Mouse (Mus musculus) neural tube, embryonic 15.5 days (tissue): ENCODE data around the gene Kif1bp. TPM values are rescaled to one million over a fixed set of nuclear protein-coding genes. Genes with fewer than 3 reads are reported as not detected.
A peak's percentile ranks its signal among the peaks of the same experiment; 100 is the strongest.

Experiments
- ATAC-seq: fragments of 200-750 bp; cut with Nextera tagmentation; 2 replicates; pipeline ENCODE4 v1.8.0; 2017; ENCODE audit warnings: mild to moderate bottlenecking, moderate TSS enrichment, moderate library complexity; ENCODE audit not compliant: low FRiP score
- H3K27ac ChIP-seq: fragments of 300-500 bp; sonication (generic); replicated peaks from 2 replicates; pipeline ENCODE4 v1.5.1; 2015; ENCODE audit warnings: mild to moderate bottlenecking, inconsistent platforms
- H3K27me3 ChIP-seq: fragments of 300-500 bp; sonication (generic); replicated peaks from 2 replicates; pipeline ENCODE4 v1.6.1; 2015; ENCODE audit warnings: inconsistent platforms
- H3K36me3 ChIP-seq: fragments of 300-500 bp; sonication (generic); 2 replicates; pipeline ENCODE4 v1.6.1; 2015; ENCODE audit warnings: inconsistent platforms
- H3K4me1 ChIP-seq: fragments of 300-500 bp; sonication (generic); 2 replicates; pipeline ENCODE4 v1.6.1; 2015; ENCODE audit warnings: inconsistent platforms
- H3K4me2 ChIP-seq: fragments of 300-500 bp; sonication (generic); 2 replicates; pipeline ENCODE4 v1.6.1; 2015; ENCODE audit warnings: inconsistent platforms, mild to moderate bottlenecking, moderate library complexity
- H3K4me3 ChIP-seq: fragments of 300-500 bp; sonication (generic); replicated peaks from 2 replicates; pipeline ENCODE4 v1.5.1; 2015; ENCODE audit warnings: mild to moderate bottlenecking, inconsistent platforms
- H3K9ac ChIP-seq: fragments of 300-500 bp; sonication (generic); replicated peaks from 2 replicates; pipeline ENCODE4 v1.6.1; 2015; ENCODE audit warnings: mild to moderate bottlenecking, inconsistent platforms
- H3K9me3 ChIP-seq: fragments of 300-500 bp; sonication (generic); replicated peaks from 2 replicates; pipeline ENCODE4 v1.6.1; 2016; ENCODE audit warnings: inconsistent platforms
- WGBS: fragments of 180-500 bp; shearing (Covaris S2); methylation state at CpG from one replicate; pipeline ENCODE4 v1.1.7; 2015; ENCODE audit warnings: mixed read lengths; 5-methylcytosine and 5-hydroxymethylcytosine counted together
- polyA plus RNA-seq: library from polyadenylated mRNA; unstranded; fragments of >200 nt; fragmentation: Nextera tagmentation; extraction: Ambion mirVana; gene quantifications from 2 replicates; pipeline ENCODE4 v1.2.1, GENCODE M21; 2015

Gene Kif1bp
- polyA plus RNA-seq, 1 experiment from 2014 or later: 75.5 TPM

DNA sequence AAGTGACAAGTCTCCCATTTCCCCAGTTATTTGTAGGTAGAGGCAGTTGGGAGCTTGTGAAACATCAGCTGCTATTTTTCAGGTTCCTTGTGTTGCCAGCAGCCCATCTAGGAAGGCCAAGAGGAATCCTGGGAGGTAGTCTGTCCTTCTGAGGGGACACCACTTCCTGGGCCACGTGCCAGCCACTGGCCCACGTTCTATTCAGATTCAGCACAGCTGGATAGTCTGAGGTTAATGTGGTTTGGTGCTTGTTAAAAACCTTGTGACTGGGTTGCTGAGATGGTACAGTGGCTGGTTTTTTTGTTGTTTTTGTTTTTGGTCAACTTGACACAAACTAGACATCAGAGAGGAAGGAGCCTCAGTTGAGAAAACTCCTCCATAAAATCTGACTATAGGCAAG lies 45.4 kb downstream of the Kif1bp start:
- no peaks in the 10 kb centered on the region for H3K4me1 ChIP-seq
- no peaks in the 10 kb centered on the region for H3K36me3 ChIP-seq
- no peak overlapping the region for H3K4me3 ChIP-seq
- no peak overlapping the region for H3K27ac ChIP-seq
- no peak overlapping the region for H3K4me2 ChIP-seq
- WGBS: 51% methylated on average over 2 of the region's 2 CpGs
- no peak for ATAC-seq
- H3K9ac ChIP-seq: no peak overlapping the region
- H3K9me3 ChIP-seq: no peaks in the 10 kb centered on the region
- no peaks in the 10 kb centered on the region for H3K27me3 ChIP-seq

DNA sequence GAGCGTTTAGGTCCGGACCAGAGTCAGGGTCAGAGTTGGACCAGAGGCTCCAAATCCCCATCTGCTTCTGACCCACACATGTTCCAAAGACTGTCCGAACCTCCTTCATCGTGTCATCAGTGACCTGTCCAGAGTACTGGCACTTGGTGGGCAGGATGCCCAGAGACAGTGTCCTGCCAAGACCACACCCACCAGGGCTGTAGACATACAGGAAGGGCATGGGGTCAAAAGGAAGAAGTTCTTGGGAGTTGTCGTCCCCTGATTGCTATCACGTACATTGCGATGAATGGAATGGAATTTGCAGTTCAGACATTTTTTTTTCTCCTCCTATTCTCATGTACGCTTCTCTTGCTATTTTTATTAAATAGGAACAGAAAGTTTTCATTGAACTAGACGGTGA lies 48.1 kb downstream of the Kif1bp start:
- ATAC-seq: no peak
- Histone ChIP-seq H3K36me3 (no peaks in the 10 kb centered on the region), H3K4me2 (no peak overlapping the region), H3K27me3 (no peaks in the 10 kb centered on the region), H3K27ac (no peak overlapping the region), H3K4me1 (no peaks in the 10 kb centered on the region), H3K9me3 (no peaks in the 10 kb centered on the region), H3K4me3 (no peak overlapping the region), H3K9ac (no peak overlapping the region)
- 84% methylated on average over 9 of the region's 9 CpGs for WGBS

- H3K4me1 ChIP-seq: no peaks in the 10 kb centered on the region
- no peaks in the 10 kb centered on the region for H3K9me3 ChIP-seq
- no peak within 1 kb of the TSS for H3K27ac ChIP-seq
- no peak within 1 kb of the TSS for H3K4me3 ChIP-seq
- 88% methylated on average over 14 of the region's 14 CpGs for WGBS
- no peak within 1 kb of the TSS for H3K4me2 ChIP-seq
- no peaks in the 10 kb centered on the region for H3K27me3 ChIP-seq
- ATAC-seq: no peak
- H3K36me3 ChIP-seq: no peaks in the 10 kb centered on the region
- H3K9ac ChIP-seq: no peak within 1 kb of the TSS
These were observed 50.9 kb downstream of the Kif1bp start, which contains the start of gene Srgn for GRCm38 (mm10) chr10:62527351-62527750. Srgn (minus strand) TSS chr10:62527451.

- Histone ChIP-seq H3K4me1 (no peaks in the 10 kb centered on the region), H3K36me3 (no peaks in the 10 kb centered on the region), H3K4me3 (no peak overlapping the region), H3K9me3 (no peaks in the 10 kb centered on the region), H3K27me3 (no peaks in the 10 kb centered on the region), H3K4me2 (no peak overlapping the region), H3K9ac (no peak overlapping the region), H3K27ac (no peak overlapping the region)
- no peak for ATAC-seq
- WGBS: 78% methylated on average over 7 of the region's 7 CpGs
These were observed 55.8 kb downstream of the Kif1bp start for GRCm38 (mm10) chr10:62522346-62522950.

GRCm38 (mm10) chr10:62521763-62522162 lies 56.5 kb downstream of the Kif1bp start:
- Histone ChIP-seq H3K4me2 (no peak overlapping the region), H3K4me1 (no peaks in the 10 kb centered on the region), H3K27ac (no peak overlapping the region), H3K9me3 (no peaks in the 10 kb centered on the region), H3K36me3 (no peaks in the 10 kb centered on the region), H3K9ac (no peak overlapping the region), H3K27me3 (no peaks in the 10 kb centered on the region), H3K4me3 (no peak overlapping the region)
- WGBS: 81% methylated on average over 4 of the region's 4 CpGs
- no peak for ATAC-seq

- Histone ChIP-seq H3K9me3 (no peaks in the 10 kb centered on the region), H3K9ac (no peak overlapping the region), H3K27ac (no peak overlapping the region), H3K4me2 (no peak overlapping the region), H3K4me1 (no peaks in the 10 kb centered on the region), H3K36me3 (no peaks in the 10 kb centered on the region), H3K27me3 (no peaks in the 10 kb centered on the region), H3K4me3 (no peak overlapping the region)
- ATAC-seq: no peak
- 66% methylated on average over 2 of the region's 2 CpGs for WGBS
These were observed 57.3 kb downstream of the Kif1bp start for GRCm38 (mm10) chr10:62520911-62521310.

- no peaks in the 10 kb centered on the region for H3K36me3 ChIP-seq
- no peak overlapping the region for H3K27ac ChIP-seq
- H3K4me2 ChIP-seq: no peak overlapping the region
- no peak for ATAC-seq
- no peaks in the 10 kb centered on the region for H3K4me1 ChIP-seq
- no peak overlapping the region for H3K4me3 ChIP-seq
- WGBS: 94% methylated on average over 6 of the region's 6 CpGs
- no peaks in the 10 kb centered on the region for H3K27me3 ChIP-seq
- no peak overlapping the region for H3K9ac ChIP-seq
- no peaks in the 10 kb centered on the region for H3K9me3 ChIP-seq
These were observed 60.7 kb downstream of the Kif1bp start for GRCm38 (mm10) chr10:62517511-62517910.

DNA sequence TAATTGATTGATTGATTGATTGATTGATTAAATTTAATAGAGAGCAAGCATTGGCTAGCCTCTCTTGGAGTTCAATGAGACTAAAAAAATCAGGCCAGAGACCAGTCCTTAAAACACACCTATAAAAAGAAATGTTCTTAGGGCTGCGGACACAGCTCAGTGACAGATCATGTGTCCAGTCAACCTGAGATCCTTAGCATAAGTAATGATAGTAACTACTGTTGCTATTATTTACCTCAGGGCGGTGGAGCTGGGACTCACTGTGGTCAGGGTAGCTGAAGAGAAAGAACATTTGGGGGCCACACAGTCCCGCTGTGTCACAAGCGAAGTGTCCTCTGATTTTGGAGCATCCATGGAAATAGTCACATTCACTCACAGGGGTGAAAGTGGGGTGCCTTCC lies 65.4 kb downstream of the Kif1bp start:
- WGBS: 93% methylated on average over 4 of the region's 4 CpGs
- H3K4me2 ChIP-seq: no peak overlapping the region
- H3K4me3 ChIP-seq: no peak overlapping the region
- peaks cover 5% of the 10 kb centered on the region; the same call in 1 of the 2 replicates for H3K4me1 ChIP-seq
- H3K9ac ChIP-seq: no peak overlapping the region
- peaks cover 9% of the 10 kb centered on the region; the same call in 1 of the 2 replicates for H3K27me3 ChIP-seq
- no peaks in the 10 kb centered on the region for H3K9me3 ChIP-seq
- no peaks in the 10 kb centered on the region for H3K36me3 ChIP-seq
- no peak overlapping the region for H3K27ac ChIP-seq
- no peak for ATAC-seq

- H3K36me3 ChIP-seq: no peaks in the 10 kb centered on the region
- no peaks in the 10 kb centered on the region for H3K9me3 ChIP-seq
- no peak for ATAC-seq
- H3K4me3 ChIP-seq: no peak overlapping the region
- H3K9ac ChIP-seq: no peak overlapping the region
- peaks cover 12% of the 10 kb centered on the region for H3K27me3 ChIP-seq
- H3K4me1 ChIP-seq: peaks cover 5% of the 10 kb centered on the region; the same call in 1 of the 2 replicates
- H3K4me2 ChIP-seq: no peak overlapping the region
- 61% methylated on average over 6 of the region's 6 CpGs for WGBS
- H3K27ac ChIP-seq: no peak overlapping the region
These were observed 66.7 kb downstream of the Kif1bp start for GRCm38 (mm10) chr10:62511528-62511927.

GRCm38 (mm10) chr10:62509032-62509656 lies 69.1 kb downstream of the Kif1bp start:
- H3K4me3 ChIP-seq: no peak overlapping the region
- no peaks in the 10 kb centered on the region for H3K9me3 ChIP-seq
- H3K4me1 ChIP-seq: peaks cover 5% of the 10 kb centered on the region; the same call in 1 of the 2 replicates
- H3K4me2 ChIP-seq: no peak overlapping the region
- no peak for ATAC-seq
- peaks cover 15% of the 10 kb centered on the region for H3K27me3 ChIP-seq
- no peak overlapping the region for H3K9ac ChIP-seq
- no peaks in the 10 kb centered on the region for H3K36me3 ChIP-seq
- no peak overlapping the region for H3K27ac ChIP-seq
- WGBS: 70% methylated on average over 11 of the region's 11 CpGs

DNA sequence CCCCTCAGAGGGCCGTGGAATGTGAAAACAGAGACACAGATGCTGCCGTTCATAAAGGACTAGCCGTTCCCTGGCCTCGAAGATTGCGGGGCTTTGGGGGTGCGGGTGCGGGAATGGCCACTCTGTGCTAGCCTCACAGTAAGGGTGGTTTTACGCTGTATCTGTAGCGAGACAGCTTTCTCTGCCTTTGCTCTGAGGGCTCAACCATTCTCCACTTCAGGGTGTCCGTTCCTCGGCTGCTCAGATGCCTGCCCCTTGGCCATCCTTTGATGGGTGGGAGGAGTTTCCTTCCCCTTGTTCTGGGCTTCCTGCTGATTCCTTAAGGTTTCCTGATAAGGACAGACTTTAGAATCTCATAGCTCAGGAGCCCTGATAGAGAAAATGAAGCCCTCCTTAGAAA lies 69.8 kb downstream of the Kif1bp start:
- H3K9me3 ChIP-seq: no peaks in the 10 kb centered on the region
- H3K4me1 ChIP-seq: peaks cover 5% of the 10 kb centered on the region; the same call in 1 of the 2 replicates
- H3K4me2 ChIP-seq: peak overlapping the region; percentile 57
- no peak overlapping the region for H3K27ac ChIP-seq
- H3K4me3 ChIP-seq: peak overlapping the region; percentile 28
- ATAC-seq: no peak
- H3K36me3 ChIP-seq: no peaks in the 10 kb centered on the region
- H3K9ac ChIP-seq: no peak overlapping the region
- 10% methylated on average over 11 of the region's 11 CpGs for WGBS
- H3K27me3 ChIP-seq: peaks cover 15% of the 10 kb centered on the region

- H3K4me2 ChIP-seq: peak overlapping the region; percentile 57
- H3K4me3 ChIP-seq: peak overlapping the region; percentile 28
- H3K36me3 ChIP-seq: no peaks in the 10 kb centered on the region
- ATAC-seq: no peak
- peaks cover 15% of the 10 kb centered on the region for H3K27me3 ChIP-seq
- H3K27ac ChIP-seq: no peak overlapping the region
- no peaks in the 10 kb centered on the region for H3K9me3 ChIP-seq
- H3K9ac ChIP-seq: no peak overlapping the region
- H3K4me1 ChIP-seq: peaks cover 5% of the 10 kb centered on the region; the same call in 1 of the 2 replicates
- WGBS: 19% methylated on average over 18 of the region's 18 CpGs
These were observed 70.5 kb downstream of the Kif1bp start for GRCm38 (mm10) chr10:62507591-62508308.
